Mouse (Mus musculus): ENCODE data around the gene Mup5.
"Not testable (repeated sequence)": the region's sequence is repeated elsewhere in the genome, so short reads cannot be mapped to it uniquely, and the experiment has no call there.

- not testable (repeated sequence) for TF ChIP-seq POLR2AphosphoS2 (IDR thresholded peaks at IDR 0.05; ENCODE audit: low read depth, low read length); EP300 (IDR thresholded peaks at IDR 0.05; ENCODE audit: low read length); CTCF (conservative IDR thresholded peaks at IDR 0.05 in 1 of 2, IDR thresholded peaks at IDR 0.05 in 1 of 2; ENCODE audit: low read depth in 2 of 2, low read length in 2 of 2); MAFK (IDR thresholded peaks at IDR 0.05; ENCODE audit: insufficient replicate concordance, low read length); MAX (IDR thresholded peaks at IDR 0.05; ENCODE audit: low read length); MXI1 (IDR thresholded peaks at IDR 0.05; ENCODE audit: low read depth, low read length); ELF1 (IDR thresholded peaks at IDR 0.05; ENCODE audit: low read depth, low read length); USF1 (IDR thresholded peaks at IDR 0.05; ENCODE audit: low read depth, low read length); ZMIZ1 (IDR thresholded peaks at IDR 0.05; ENCODE audit: low read depth, low read length)
Measured at GRCm38 (mm10) chr4:61822541-61822940, 12.5 kb downstream of the Mup5 start.
